Mouse (Mus musculus) lung, postnatal 0 days (tissue): Measurements from ENCODE around the gene Snx9.

Source experiments
- CTCF ChIP-seq: IDR thresholded peaks from 2 replicates; pipeline ENCODE4 v1.5.1; 2016; ENCODE audit warnings: antibody characterized with exemption, mild to moderate bottlenecking
- EP300 ChIP-seq: IDR thresholded peaks from 2 replicates; pipeline ENCODE4 v1.6.1; 2016; ENCODE audit warnings: antibody characterized with exemption, mild to moderate bottlenecking, control low read depth

GRCm38 (mm10) chr17:5813863-5814640 lies 27.1 kb upstream of the Snx9 start:
- TF ChIP-seq CTCF (no peak), EP300 (no peak)
